Mouse (Mus musculus) yolk sac, embryonic 10.5 days (tissue): ENCODE measurements around the gene Zcchc2.
A peak's percentile ranks its signal among the peaks of the same experiment; 100 is the strongest.

Experiments used
- DNase-seq: peaks from one replicate; pipeline ENCODE4 v3.0.0-alpha.2; 2017; ENCODE audit warnings: low spot score

Gene Zcchc2

DNA sequence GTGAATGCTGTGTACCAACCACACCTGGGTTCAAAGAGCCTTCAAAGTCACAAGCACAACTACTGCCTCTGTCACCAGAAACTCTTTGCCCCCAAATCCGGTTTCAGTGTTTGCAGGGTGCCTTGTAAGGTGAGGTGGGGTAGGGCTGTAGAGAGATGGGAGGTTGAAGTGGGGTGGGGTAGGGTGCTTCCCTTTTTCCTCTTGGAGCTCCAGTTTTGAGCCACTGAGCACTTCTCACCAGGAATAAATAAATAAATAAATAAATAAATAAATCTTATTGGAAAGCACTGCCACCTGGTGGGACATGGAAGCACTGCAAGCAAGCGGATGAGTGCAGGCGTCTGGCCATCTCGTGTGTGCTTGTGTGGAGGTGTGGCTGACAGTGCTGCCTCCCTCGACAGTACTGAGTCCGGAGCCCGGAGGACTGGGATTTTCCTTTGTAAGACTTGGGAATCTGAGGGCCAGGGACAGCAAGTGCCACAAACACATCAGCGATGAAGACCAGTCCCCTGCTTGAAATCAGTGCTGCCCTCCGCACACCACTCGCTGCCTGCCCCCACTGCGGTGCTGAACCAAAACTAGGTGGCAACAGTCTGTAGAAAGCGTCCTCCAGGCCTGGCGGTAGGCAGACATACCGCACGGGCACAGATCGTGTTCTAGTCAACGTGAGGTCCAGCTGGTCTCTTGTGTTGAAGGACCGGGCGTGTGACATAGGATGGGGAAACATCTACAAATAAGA, 46.8 kb downstream of the Zcchc2 start:
- peak; percentile 31 for DNase-seq

DNA sequence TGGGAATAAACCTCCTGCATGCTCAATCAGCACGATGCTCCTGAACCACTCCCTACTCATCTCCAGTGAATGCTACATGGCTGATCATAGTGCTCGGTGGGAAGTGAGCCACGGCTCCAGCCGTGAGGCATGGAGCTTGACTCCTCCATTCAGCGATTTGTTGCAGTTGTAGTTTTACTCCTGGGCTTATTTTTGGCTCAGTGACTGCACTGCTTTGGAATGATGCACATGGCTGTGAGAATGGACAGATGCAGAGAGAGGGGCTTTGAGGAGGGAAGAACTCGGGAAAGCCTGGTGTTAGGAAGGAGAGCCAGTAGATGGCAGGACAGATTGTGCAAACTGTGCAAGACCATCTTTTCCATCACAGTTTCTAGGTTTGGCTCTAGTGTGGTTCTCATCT, 49.1 kb downstream of the Zcchc2 start:
- no peak for DNase-seq

DNA sequence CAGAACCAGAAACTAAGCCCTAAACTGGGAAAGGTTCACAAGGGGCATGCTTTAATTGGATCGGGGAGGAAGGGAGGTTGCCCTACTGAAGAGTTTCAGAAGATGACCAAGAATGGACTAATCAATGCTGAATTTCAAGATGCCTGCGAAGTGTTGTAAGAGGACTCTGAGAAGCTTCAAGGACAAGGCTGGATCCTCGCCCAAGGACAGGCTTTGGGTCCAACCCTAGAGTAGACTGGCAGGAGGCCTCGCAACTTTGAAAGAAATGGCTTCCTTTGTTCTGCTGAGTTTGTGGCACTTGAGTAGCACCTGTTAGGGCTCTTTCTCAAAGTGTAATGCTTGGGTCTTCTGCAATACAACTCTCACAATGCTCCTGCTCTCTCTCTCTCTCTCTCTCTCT, 50.1 kb downstream of the Zcchc2 start:
- no peak for DNase-seq

DNA sequence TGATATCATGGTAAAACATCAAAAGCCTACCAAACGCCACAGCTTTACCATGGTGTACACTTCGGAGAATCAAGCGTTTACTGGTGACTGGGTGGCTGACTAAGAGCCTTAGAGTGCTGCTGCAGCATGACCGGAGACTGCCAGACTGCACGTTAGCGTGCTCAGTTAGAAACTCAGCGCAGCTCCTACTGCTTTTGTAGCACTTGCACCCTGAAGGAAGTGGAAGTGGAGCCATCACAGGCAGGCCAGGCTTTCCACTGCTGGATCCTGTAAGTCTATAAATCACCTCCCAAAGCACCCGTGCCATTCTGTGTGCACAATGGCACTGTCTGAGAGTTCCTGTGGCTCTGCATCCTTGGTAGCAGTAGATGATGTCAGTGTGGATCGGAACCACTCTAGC, 52.0 kb downstream of the Zcchc2 start:
- no peak for DNase-seq

DNA sequence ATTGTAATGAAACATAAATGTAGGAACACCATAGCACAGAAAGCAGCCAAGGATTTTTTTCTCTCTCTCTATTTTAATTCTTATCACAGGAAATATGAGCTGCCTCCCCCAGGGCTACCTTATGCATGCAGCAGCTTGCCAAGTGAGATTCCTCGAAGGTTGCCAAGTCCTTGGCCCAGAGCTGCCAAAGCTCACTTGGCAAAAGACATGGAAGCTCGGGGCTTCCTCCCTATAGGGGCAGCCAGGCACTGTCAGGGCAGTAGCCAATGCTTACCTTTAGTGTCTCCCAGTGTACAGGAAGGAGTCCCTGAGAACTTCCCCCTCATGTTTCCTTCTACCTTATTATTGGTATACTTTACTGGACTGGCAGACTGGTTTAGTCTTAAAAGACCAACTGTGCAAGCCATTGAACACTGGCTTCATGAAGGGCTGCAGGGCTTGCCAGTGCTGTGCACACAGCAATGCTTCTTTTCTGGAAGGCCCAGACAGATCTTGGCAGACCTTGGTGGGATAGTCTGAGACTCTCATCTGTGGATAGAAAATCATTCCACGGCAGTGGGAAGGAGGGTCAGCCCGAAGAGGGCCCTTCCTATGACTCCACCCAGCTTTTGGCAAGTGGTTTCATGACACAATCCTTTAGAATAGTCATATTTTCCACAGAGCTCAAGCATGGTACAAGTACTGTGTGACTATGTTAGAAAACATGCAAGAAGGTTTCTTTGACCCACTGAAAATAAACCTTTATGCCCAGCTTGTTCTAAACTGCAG, 53.0 kb downstream of the Zcchc2 start:
- no peak for DNase-seq

DNA sequence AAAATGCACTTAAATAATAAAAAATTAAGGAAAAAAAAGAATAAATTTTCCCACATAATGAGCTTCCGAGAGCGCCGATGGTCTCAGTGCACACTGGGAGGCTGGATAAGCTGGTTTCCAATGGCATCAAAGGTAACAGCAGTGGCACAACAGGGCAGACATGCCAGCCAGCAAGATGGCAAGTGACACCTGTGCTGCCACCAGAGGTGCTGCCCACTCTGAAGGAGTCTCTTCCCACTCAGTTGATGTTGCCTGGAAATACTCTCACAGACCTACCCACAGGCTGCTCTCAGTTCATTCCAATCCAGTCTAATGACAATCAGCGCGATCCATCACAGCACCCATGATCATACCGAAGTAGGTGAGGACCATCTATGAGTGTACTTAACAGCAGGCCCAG, 58.8 kb downstream of the Zcchc2 start:
- no peak for DNase-seq

DNA sequence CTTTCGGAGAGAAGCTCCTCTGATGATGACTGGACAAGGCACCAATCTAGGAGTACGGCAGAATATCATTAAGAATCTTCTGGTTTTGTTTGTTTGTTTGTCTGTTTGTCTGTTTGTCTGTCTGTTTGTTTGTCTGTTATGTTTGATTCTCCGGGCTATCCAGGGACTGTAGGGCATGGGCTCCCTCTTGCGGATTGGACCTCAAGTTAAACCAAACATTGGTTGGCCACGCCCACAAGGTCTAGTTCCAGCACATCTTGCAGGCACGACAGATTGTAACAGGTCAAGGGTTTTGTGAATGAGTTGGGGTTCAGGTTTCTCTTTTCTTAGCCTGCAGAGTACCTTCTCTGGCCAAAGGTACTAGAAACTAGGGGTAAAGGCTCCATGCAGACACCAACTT, 64.8 kb downstream of the Zcchc2 start:
- no peak for DNase-seq

DNA sequence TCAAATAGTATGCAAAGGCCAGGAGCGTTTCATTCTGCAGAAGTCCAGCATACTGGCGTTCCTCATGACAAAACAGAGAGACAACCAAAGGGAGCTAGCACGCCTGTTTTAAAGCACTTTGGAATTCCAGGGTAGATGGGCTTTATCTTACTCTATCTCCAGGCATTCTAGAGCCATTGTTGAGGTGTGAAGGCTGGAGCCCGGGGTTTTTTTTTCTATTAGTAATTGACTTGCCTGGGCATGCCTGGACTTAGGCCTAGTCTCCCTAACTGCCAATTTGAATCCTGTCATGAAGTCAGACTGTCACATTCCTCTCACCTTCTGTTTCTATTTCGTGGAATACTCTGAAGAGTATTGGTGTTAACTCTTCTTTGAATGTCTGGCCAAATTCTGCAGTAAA, 68.1 kb downstream of the Zcchc2 start:
- no peak for DNase-seq

DNA sequence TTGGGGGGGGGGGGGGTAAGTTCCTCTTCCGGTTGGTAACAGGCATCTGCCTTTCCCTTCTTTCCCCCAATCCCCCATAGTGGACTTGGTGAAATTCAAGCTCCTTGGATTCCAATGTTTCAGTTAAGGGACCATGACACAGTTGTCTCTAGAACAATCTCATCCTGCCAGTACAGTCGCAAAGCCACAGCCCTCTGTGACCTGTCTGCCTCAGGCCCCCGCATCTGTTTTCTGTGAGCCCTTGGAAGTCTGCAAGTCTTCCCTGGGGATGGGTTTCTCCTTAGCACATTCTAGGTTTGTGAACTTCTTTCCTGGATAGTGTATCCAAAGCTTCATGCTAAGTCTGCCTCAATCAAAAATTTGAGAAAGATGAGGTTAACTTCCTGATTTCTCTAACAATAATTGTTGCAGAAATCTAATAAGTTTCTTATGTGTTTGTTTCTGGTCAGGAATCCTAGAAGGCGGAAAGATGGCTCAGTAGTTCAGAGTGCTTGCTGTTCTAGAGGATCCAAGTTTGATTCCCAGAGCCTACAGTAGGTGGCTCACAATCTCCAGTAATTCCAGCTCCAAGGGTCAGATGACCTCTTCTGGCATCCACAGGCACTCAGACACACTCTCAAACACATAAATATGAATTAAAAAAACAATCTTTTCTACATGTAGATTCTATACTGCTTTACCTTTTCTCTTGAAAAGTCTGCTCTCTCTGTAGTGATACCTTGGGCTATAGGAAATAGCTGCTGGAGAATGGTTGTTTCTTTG, 69.5 kb downstream of the Zcchc2 start:
- DNase-seq: no peak

DNA sequence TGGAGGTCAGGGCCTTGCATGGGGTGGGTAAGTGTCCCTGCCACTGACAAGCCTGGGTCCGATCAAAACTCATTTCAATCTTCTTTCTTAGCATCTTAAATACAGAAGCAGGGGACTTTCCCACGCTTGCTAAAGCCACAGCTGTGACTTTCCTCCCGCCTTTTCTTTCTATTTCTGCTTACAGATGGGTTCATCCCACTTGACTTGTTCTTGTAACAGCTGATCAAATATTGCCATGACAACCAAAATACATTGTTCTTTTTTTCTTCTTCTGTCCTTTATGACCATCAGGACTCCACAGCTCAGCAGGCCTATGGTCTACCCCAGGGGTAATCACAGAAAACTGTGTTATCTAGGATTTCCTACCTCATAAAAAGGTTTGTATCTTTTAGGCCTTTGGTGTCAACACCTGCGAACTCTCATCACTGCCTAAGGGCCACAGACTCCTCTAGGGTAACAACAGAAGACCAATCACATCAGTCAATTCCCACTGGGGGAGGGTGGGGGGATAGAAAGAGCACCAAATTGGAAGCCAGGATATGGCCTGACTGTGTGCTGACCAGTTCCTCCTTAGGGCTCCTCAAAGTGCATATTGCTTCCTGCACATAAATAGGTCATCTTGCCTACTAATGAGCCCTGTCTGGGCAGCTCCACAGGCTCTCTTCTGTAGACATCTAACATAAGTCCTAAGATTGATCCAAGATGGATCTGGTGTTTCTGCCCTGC, 71.1 kb downstream of the Zcchc2 start:
- no peak for DNase-seq

DNA sequence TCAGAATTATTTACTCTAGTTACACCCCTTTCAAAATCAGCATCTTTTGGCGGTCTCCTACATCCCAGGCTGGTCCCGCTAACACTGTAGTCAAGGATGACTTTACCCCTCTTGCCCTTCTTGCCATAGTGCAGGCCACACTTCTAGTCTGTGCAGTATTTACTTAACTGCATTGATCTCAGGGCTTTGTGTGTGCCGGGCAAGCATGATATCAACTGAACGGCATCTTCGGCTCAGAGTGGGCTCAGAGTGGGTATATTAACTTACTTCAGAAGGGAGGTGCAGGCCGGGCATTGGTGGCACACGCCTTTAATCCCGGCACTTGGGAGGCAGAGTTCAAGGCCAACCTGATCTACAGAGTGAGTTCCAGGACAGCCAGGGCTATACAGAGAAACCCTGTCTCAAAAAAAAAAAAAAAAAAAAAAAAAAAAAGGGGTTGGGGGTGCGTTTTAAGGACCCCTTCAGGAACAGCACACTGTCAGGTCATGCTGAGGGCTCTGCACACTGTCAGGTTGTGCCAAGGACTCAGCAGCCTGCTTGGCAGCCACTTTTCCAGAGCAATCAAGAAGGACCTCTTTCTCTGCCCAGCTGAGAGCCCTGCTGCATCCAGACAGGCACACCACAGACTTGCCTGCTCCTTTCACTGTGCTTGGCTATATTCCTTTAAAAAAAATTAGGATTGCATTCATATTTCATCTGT, 72.8 kb downstream of the Zcchc2 start:
- no peak for DNase-seq

DNA sequence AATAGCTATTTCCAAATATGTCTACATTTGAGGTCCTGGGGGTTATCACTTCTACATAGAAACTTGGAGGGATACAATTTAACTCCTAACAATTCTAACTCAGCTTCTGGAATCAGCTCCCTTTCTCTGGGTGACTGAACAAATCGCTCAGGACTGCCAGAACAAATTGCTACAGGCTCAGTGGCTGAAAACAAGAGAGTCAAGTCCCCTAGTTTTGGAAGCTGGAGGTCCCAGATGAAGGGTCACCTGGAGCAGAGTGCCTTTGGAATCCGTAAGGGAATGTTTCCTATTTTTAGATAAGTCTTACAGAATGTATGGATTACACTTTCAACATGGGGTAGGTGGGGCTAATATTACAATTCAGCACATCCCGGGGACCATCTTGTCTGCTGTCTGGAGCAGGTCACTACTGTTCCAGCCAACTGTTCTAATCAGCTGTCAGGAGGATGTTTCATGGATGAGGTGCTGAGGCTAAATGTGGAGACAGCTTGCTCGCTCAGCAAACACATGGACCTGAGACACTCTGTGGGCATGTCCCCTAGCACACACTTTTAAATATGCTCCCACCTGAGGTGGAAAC, 73.5 kb downstream of the Zcchc2 start:
- no peak for DNase-seq

DNA sequence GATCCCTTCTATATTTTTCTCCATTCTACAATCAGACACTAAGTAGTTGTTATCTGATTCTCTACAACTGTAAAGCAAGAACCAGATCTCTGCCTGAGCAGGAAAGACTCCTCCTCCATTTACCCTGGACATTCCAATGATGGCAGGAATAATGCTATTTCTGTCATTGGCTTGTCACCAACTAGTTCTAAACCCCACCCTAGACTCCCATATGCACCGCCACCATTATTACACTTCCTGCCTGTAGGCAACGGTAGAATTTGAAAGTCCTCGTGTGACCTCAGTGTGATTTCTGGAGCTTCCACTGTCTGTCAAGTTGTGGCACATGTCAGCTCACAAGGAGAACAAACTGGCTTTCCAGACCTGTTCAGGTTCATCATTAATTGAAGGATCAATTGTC, 74.1 kb downstream of the Zcchc2 start:
- DNase-seq: no peak

DNA sequence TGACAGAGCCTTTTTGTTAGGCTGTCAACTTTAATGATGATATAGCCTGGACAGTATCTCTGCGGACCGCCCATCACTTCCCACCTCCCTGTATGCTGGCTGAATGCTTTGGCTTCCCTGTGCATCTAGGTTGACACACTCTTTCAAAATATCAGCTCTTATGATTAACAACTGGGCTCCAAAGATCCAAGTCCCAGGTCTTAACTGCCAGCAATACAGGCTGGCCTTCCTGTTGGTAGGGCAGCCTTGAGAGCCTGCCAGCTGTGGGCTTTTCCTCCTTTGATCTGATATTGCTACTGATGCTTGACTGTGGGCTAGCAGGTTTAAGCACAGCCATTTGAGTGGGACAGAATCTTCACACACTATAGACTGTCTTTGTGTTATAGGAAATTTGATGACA, 74.5 kb downstream of the Zcchc2 start:
- DNase-seq: no peak

DNA sequence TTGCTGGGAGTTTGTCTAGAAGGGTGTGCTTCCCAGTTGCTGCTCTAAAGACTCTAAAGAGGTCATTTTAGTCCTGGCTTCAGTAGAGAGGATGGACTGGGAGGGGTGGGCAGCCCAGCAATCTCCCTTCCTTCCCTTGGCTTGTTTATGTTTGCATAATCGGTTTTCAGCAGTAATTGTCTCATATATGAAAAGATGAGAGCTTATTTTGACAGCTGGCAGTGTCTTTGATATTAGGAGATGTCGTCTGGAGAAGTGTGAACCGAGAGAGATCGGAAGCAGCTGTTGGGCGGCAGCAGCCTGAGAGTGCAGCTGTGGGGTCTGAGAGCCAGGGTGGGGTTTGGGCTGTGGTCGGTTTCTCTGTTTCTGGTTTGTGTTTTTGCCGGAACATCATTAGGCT, 75.5 kb downstream of the Zcchc2 start:
- DNase-seq: no peak

DNA sequence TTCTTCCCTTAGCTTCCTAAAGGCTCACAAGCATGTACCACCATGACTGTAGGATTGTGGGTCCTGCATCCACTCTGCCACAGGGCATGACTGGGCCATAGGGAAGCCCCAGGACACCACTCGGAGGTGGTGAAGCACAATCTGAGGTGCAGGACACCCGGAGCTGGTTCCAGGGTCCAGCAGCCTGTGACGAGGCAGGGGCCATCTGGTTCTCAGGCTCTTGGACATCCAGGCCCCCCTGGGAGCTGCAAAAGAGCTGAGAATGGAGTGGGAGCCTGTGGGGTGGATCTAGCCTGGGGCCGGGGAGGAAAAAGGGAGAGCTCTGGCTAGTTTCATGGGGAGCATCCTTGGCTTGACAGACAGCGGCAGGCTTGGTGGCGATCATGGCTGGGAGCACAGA, 77.1 kb downstream of the Zcchc2 start:
- no peak for DNase-seq

DNA sequence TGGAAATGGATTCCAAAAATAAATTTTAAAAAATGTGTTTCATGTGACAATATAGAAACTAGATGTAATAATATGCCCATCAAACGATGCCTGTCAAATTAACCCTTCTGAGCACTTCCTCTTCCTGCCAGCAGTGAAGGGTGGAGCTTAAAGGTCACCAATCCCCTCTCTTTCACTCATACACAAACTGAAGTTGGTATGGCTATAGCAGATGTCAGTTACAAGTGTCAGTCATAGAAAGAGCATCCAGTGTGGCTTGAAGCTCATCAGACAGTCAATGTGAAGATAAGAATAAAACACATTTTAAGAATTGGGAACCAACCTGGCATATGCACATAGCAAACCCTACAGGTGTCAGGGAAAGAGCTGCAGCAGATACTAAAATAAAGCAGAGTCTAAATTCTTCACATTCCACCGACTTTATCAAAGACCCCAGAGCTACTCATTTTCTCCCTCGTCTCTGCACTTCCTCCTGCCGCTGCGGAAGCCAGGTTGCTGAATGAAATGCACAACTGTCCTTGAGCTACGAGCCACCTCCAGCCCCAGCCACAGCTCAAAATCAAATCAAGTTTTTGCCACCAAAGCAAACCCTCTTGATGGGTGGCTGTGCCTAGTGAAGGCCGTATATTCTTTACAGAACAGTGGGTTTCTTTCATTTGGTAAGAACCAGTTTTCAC, 79.8 kb downstream of the Zcchc2 start:
- DNase-seq: no peak

DNA sequence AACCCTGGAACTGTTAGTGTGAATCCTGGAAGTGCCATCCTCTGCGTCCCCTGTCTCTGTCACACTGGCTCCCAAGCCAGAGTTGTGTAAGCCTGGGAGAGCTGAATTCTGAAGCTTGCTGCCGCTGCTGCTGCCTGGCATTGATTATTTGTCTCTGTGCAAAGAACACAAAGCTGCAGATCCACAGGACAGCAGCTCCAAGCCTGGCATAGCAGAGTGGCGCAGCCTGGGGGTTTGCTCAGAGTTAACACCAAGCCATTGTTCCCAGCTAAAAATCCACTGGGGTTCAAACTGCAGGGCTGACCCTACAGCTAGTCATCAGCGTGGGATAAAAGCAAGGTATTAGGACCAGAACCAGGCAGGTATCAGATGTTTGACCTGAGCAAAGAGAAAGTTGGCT, 80.6 kb downstream of the Zcchc2 start:
- no peak for DNase-seq

DNA sequence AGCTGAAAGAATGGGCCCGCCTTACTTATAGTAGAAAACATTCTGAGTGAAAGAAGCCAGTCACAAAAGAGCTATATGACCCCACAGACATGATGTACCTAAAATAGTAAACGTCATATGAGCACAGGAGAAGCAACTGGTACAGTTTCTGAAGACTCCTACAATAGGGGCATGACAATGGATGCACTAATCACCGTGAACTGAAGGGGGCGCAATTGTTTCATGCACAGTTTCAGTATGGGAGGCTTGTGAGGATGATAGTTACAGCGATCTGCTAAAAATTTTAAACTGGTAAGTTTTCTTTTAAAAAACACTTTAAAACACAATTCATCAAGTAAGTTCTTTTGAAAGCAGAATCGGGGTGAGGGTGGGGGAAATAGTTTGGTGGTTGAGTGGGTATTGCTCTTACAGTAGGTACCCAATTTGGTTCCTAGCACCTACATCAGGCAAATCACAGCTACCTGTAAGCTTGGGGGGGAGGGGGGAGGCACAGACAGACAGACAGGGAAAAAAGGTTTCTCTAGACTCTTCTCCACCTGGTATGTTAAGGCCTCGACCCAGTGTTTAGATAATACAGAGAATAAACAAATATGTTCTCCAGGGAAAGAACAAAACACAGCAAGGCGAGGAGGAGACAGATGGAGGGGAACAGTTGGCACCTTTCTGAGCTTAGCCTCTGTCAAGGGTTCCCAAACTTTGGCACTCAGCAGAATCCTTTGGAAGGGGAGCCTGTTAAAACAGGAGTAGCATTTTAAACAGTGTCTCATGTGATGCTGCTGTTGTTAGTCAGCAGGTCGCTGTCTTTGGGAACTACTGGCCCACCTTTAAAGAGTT, 81.2 kb downstream of the Zcchc2 start:
- DNase-seq: peak; percentile 33

DNA sequence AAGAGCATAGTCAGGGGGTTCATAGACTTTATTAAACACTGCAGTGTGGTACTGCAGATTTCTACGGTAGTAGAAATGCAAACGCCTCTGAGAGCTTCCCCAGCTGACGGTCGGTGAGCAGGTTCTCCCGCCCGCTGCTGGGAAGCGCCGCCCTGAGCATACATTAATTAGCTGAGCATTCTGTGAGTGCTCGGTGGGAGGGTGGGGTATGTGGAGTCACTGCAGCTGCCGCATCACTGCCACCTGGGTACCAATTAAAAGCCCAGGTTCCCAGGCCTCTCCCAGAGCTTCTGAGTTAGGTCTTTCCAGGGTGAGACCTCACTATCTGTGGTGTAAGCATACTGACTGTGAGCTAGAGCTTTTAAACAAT, 81.8 kb downstream of the Zcchc2 start:
- peak; percentile 9 for DNase-seq
